Comparison of ENCODE assay signal across 27 mouse cellular contexts in the genomic region with DNA sequence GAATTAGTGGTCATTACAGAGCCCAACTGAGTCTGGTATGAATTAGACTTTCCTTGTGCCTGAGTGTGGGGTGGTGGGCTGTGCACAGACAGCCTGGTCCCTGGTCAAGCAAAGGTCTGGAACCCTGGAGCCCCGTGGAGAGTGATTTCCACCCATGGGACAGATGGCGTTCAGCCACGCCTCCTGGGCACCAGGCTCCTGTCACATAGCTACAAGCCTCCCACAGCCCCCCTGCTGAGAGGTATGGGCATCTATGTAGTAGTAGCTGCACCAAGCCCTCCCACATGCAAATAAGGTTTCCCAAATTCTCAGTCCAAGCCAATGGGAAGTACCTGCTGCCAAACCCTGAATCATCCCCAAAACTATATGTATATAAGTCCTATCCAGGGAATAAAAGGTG. TPM values are rescaled to one million over a fixed set of nuclear protein-coding genes. Genes with fewer than 3 reads are reported as not detected.
DNase-seq lines count a peak whose midpoint lies in the region; ATAC-seq lines count a peak whose summit lies in the region.
"Had no signal": no experiment of that assay in that cellular context is flagged by ENCODE, and none has a peak within 500 bp of the region (broad histone marks: within the 10 kb centered on the region; RNA-seq: fewer than 3 reads in every experiment).

No protein-coding gene starts in this region.

- no peaks in the 10 kb centered on the region for H3K27me3 ChIP-seq in heart, embryonic 14.5 days (ENCODE audit: control insufficient read depth, insufficient read depth, low read length)
- H3K27me3 ChIP-seq in midbrain, embryonic 16.5 days (ENCODE audit: control insufficient read depth, insufficient read depth, low read depth, low read length), result no peaks in the 10 kb centered on the region
- H3K27me3 ChIP-seq in liver, embryonic 11.5 days (replicated peaks; ENCODE audit: control insufficient read depth, insufficient read depth, low read length), result no peaks in the 10 kb centered on the region
- H3K27me3 ChIP-seq: embryonic facial prominence, embryonic 13.5 days; forebrain, embryonic 12.5 days; limb, embryonic 12.5 days; liver, embryonic 12.5 days; neural tube, embryonic 15.5 days had no signal

- WGBS in heart, embryonic 14.5 days, result 77% methylated on average over 3 of the region's 3 CpGs
- 92% methylated on average over 3 of the region's 3 CpGs for WGBS in midbrain, embryonic 16.5 days
- 83% methylated on average over 3 of the region's 3 CpGs for WGBS in liver, embryonic 11.5 days

- ATAC-seq in heart, embryonic 14.5 days (ENCODE audit: insufficient number of reproducible peaks, insufficient read depth, low FRiP score, low read depth), result no peak
- ATAC-seq in midbrain, embryonic 16.5 days, result no peak
- ATAC-seq in liver, embryonic 11.5 days (replicated peaks; ENCODE audit: low FRiP score), result no peak
- ATAC-seq: liver, embryonic 12.5 days had no signal

- 0 out of 4 replicates have a peak overlapping the region, but pooled peaks of 1 of the 2 experiments have one; percentile 19 for H3K27ac ChIP-seq in heart, embryonic 14.5 days (replicated peaks in 1 of 2; ENCODE audit: control insufficient read depth in 1 of 2, insufficient read depth in 1 of 2, low read depth in 2 of 2, low read length in 2 of 2)
- no peak overlapping the region for H3K27ac ChIP-seq in midbrain, embryonic 16.5 days (ENCODE audit: low read length)
- H3K27ac ChIP-seq in liver, embryonic 11.5 days (ENCODE audit: low read depth, low read length), result no peak overlapping the region
- H3K27ac ChIP-seq: embryonic facial prominence, embryonic 13.5 days; forebrain, embryonic 12.5 days; hindbrain, embryonic 10.5 days; kidney, postnatal 0 days; limb, embryonic 12.5 days; liver, embryonic 12.5 days; neural tube, embryonic 15.5 days had no signal

- intact Hi-C loops in heart, postnatal 14 days (cut with DNase I), result no loop called here

- no peaks in the 10 kb centered on the region for H3K36me3 ChIP-seq in heart, embryonic 14.5 days (ENCODE audit: control insufficient read depth, insufficient read depth, low read length)
- no peaks in the 10 kb centered on the region for H3K36me3 ChIP-seq in midbrain, embryonic 16.5 days (ENCODE audit: control insufficient read depth, insufficient read depth, low read length)
- H3K36me3 ChIP-seq in liver, embryonic 11.5 days (ENCODE audit: control insufficient read depth, insufficient read depth, low read length), result no peaks in the 10 kb centered on the region
- H3K36me3 ChIP-seq: embryonic facial prominence, embryonic 13.5 days; forebrain, embryonic 12.5 days; limb, embryonic 12.5 days; liver, embryonic 12.5 days; neural tube, embryonic 15.5 days had no signal

- H3K9me3 ChIP-seq in heart, embryonic 14.5 days (ENCODE audit: control insufficient read depth, low read length), result no peaks in the 10 kb centered on the region
- no peaks in the 10 kb centered on the region for H3K9me3 ChIP-seq in midbrain, embryonic 16.5 days (replicated peaks; ENCODE audit: control insufficient read depth, low read length, poor library complexity, severe bottlenecking)
- no peaks in the 10 kb centered on the region for H3K9me3 ChIP-seq in liver, embryonic 11.5 days (ENCODE audit: control insufficient read depth, low read length)
- H3K9me3 ChIP-seq: embryonic facial prominence, embryonic 13.5 days; forebrain, embryonic 12.5 days; hindbrain, embryonic 10.5 days; limb, embryonic 12.5 days; liver, embryonic 12.5 days; neural tube, embryonic 15.5 days had no signal

- DNase-seq in cerebellum, adult 11 months, result peak; percentile 17
- no peak for DNase-seq in cerebellum, adult 9-10 months
- no peak for DNase-seq in heart, postnatal 14 days
- DNase-seq in brain, adult 2 months (ENCODE audit: low read depth, low spot score), result peak; percentile 35
- peak; percentile 20 to 32 for DNase-seq in cerebellum, postnatal 14 days
- DNase-seq in liver, embryonic 11.5 days (ENCODE audit: low spot score), result no peak
- DNase-seq: adrenal gland, postnatal 14 days; embryo, embryonic 11 days; gastrocnemius, postnatal 25 days; kidney, adult 2 months; lung, adult 18-20 months; lung, postnatal 14 days; right cerebral cortex, postnatal 14 days; spleen, adult 18-20 months; thymus, postnatal 14 days had no signal

- peak overlapping the region; percentile 23; the same call in 1 of the 2 replicates for H3K4me2 ChIP-seq in heart, embryonic 14.5 days (ENCODE audit: low read length)
- H3K4me2 ChIP-seq in midbrain, embryonic 16.5 days (ENCODE audit: low read length), result no peak overlapping the region
- H3K4me2 ChIP-seq in liver, embryonic 11.5 days, result no peak overlapping the region
- H3K4me2 ChIP-seq: embryonic facial prominence, embryonic 13.5 days; forebrain, embryonic 12.5 days; limb, embryonic 12.5 days; liver, embryonic 12.5 days; midbrain, embryonic 11.5 days; neural tube, embryonic 15.5 days had no signal

- H3K4me3 ChIP-seq in heart, embryonic 14.5 days (ENCODE audit: control insufficient read depth in 1 of 2, insufficient read depth in 1 of 2, low read depth in 1 of 2, low read length in 2 of 2), result no peak overlapping the region
- H3K4me3 ChIP-seq in midbrain, embryonic 16.5 days (ENCODE audit: low read depth, low read length), result no peak overlapping the region
- H3K4me3 ChIP-seq in liver, embryonic 11.5 days (ENCODE audit: low read depth, low read length), result no peak overlapping the region
- H3K4me3 ChIP-seq: embryonic facial prominence, embryonic 13.5 days; erythroblast, embryonic 14.5 days; forebrain, embryonic 12.5 days; hindbrain, embryonic 10.5 days; limb, embryonic 12.5 days; liver, embryonic 12.5 days; neural tube, embryonic 15.5 days had no signal

- H3K4me1 ChIP-seq in heart, embryonic 14.5 days (ENCODE audit: control insufficient read depth in 2 of 2, insufficient read depth in 2 of 2, low read length in 2 of 2), result peaks cover 6% of the 10 kb centered on the region in 2 experiments; a peak in 2 of 4 replicates
- no peaks in the 10 kb centered on the region for H3K4me1 ChIP-seq in midbrain, embryonic 16.5 days (ENCODE audit: control insufficient read depth, insufficient read depth, low read length)
- no peaks in the 10 kb centered on the region for H3K4me1 ChIP-seq in liver, embryonic 11.5 days (replicated peaks; ENCODE audit: control insufficient read depth, insufficient read depth, low read length)
- H3K4me1 ChIP-seq: forebrain, embryonic 12.5 days; hindbrain, embryonic 10.5 days; neural tube, embryonic 15.5 days had no signal

- no peak overlapping the region for H3K9ac ChIP-seq in heart, embryonic 14.5 days (ENCODE audit: low read length)
- H3K9ac ChIP-seq in midbrain, embryonic 16.5 days (ENCODE audit: low read depth, low read length), result no peak overlapping the region
- H3K9ac ChIP-seq in liver, embryonic 11.5 days (ENCODE audit: low read depth, low read length), result no peak overlapping the region
- H3K9ac ChIP-seq: embryonic facial prominence, embryonic 13.5 days; forebrain, embryonic 12.5 days; limb, embryonic 12.5 days; liver, embryonic 12.5 days; neural tube, embryonic 15.5 days had no signal

RNA-seq across cellular contexts. Expression of a gene that starts 13.9 kb away (rescaled TPM):
- 5.5 and 6.1 TPM in 2 replicates for polyA plus RNA-seq in heart, embryonic 14.5 days (2014; fragmentation: Nextera tagmentation; extraction: Ambion mirVana)
- total RNA-seq in heart, postnatal 14 days (2021), result 10 to 100 TPM; 12.6 to 16.6 TPM
- 13.8 and 14.2 TPM in 2 replicates for polyA plus RNA-seq in midbrain, embryonic 16.5 days (2015; fragmentation: Nextera tagmentation; extraction: Ambion mirVana)
- 5.8 and 6.0 TPM in 2 replicates for polyA plus RNA-seq in liver, embryonic 11.5 days (2014; fragmentation: Nextera tagmentation; extraction: Ambion mirVana)

RNA-seq across cellular contexts. Expression of a gene that starts 29.4 kb away (rescaled TPM):
- polyA plus RNA-seq in heart, embryonic 14.5 days (2014; fragmentation: Nextera tagmentation; extraction: Ambion mirVana), result 18.5 and 20.2 TPM in 2 replicates
- 1 to 10 TPM in 1 of 2 experiments, under 1 TPM in 1; 0.88 to 1.7 TPM for total RNA-seq in heart, postnatal 14 days (2021)
- 0.19 TPM in 1 of 2 replicates, not detected in the other for polyA plus RNA-seq in midbrain, embryonic 16.5 days (2015; fragmentation: Nextera tagmentation; extraction: Ambion mirVana)
- 0.23 and 0.95 TPM in 2 replicates for polyA plus RNA-seq in liver, embryonic 11.5 days (2014; fragmentation: Nextera tagmentation; extraction: Ambion mirVana)
- total RNA-seq: adrenal gland, postnatal 14 days; megakaryocyte progenitor cell, adult 5-6 weeks had no signal
- polyA plus RNA-seq: erythroblast, embryonic 14.5 days; forebrain, embryonic 12.5 days; liver, embryonic 12.5 days had no signal

RNA-seq across cellular contexts. Expression of a gene that starts 41.2 kb away (rescaled TPM):
- 153 and 172 TPM in 2 replicates for polyA plus RNA-seq in heart, embryonic 14.5 days (2014; fragmentation: Nextera tagmentation; extraction: Ambion mirVana)
- 100 to 1,000 TPM in 1 of 2 experiments, 10 to 100 TPM in 1; 94.3 to 117 TPM for total RNA-seq in heart, postnatal 14 days (2021)
- polyA plus RNA-seq in midbrain, embryonic 16.5 days (2015; fragmentation: Nextera tagmentation; extraction: Ambion mirVana), result 0.16 and 0.24 TPM in 2 replicates
- polyA plus RNA-seq in liver, embryonic 11.5 days (2014; fragmentation: Nextera tagmentation; extraction: Ambion mirVana), result 0.68 and 1.5 TPM in 2 replicates
- polyA plus RNA-seq: erythroblast, embryonic 14.5 days had no signal

RNA-seq across cellular contexts. Expression of a gene that starts 47.1 kb away (rescaled TPM):
- polyA plus RNA-seq in heart, embryonic 14.5 days (2014; fragmentation: Nextera tagmentation; extraction: Ambion mirVana), result 69.2 and 75.7 TPM in 2 replicates
- total RNA-seq in heart, postnatal 14 days (2021), result 100 to 1,000 TPM in 1 of 2 experiments, 10 to 100 TPM in 1; 98.8 to 101 TPM
- 89.9 and 92.9 TPM in 2 replicates for polyA plus RNA-seq in midbrain, embryonic 16.5 days (2015; fragmentation: Nextera tagmentation; extraction: Ambion mirVana)
- polyA plus RNA-seq in liver, embryonic 11.5 days (2014; fragmentation: Nextera tagmentation; extraction: Ambion mirVana), result 85.5 and 99.0 TPM in 2 replicates

Comparison
In these comparisons a context has a peak if more than half of its experiments do, and no peak if none do; other contexts are left out.
1. DNase-seq: peak in cerebellum, adult 11 months (single experiment), brain, adult 2 months (single experiment) and cerebellum, postnatal 14 days (2 of 2); none in cerebellum, adult 9-10 months (single experiment), heart, postnatal 14 days (0 of 2) and liver, embryonic 11.5 days (single experiment).
2. RNA of a gene that starts 29.4 kb away (polyA plus RNA-seq): 18.5 to 20.2 TPM in heart, embryonic 14.5 days; 0.23 to 0.95 TPM in liver, embryonic 11.5 days and 0.19 TPM in midbrain, embryonic 16.5 days; every median in the first group is over 10 times any median in the second.
3. RNA of a gene that starts 41.2 kb away (polyA plus RNA-seq): 153 to 172 TPM in heart, embryonic 14.5 days; 0.68 to 1.5 TPM in liver, embryonic 11.5 days and 0.16 to 0.24 TPM in midbrain, embryonic 16.5 days; every median in the first group is over 10 times any median in the second.